Mouse (Mus musculus) limb, embryonic 14.5 days (tissue): ENCODE measurements around the gene Fasl. TPM values are rescaled to one million over a fixed set of nuclear protein-coding genes. Genes with fewer than 3 reads are reported as not detected.

Experiments
- ATAC-seq: fragments of 200-750 bp; cut with Nextera tagmentation; 2 replicates; pipeline ENCODE4 v1.8.0; 2017; ENCODE audit warnings: low read depth, moderate number of reproducible peaks, moderate TSS enrichment; ENCODE audit not compliant: low FRiP score
- DNase-seq: peaks from one replicate; pipeline ENCODE4 v3.0.0-alpha.2; 2015; ENCODE audit warnings: low spot score
- H3K27ac ChIP-seq: fragments of 300-500 bp; sonication (generic); replicated peaks from 2 replicates; pipeline ENCODE4 v1.5.1; 2014; ENCODE audit warnings: low read depth, mild to moderate bottlenecking, low read length, moderate library complexity, mixed read lengths
- H3K27me3 ChIP-seq: fragments of 300-500 bp; sonication (generic); 2 replicates; pipeline ENCODE4 v1.6.1; 2014; ENCODE audit warnings: low read length, mixed read lengths; ENCODE audit not compliant: control insufficient read depth, insufficient read depth
- H3K36me3 ChIP-seq: fragments of 300-500 bp; sonication (generic); 2 replicates; pipeline ENCODE4 v1.6.1; 2014; ENCODE audit warnings: mild to moderate bottlenecking, low read length, moderate library complexity, mixed read lengths; ENCODE audit not compliant: control insufficient read depth, insufficient read depth
- H3K4me1 ChIP-seq: fragments of 300-500 bp; sonication (generic); 2 replicates; pipeline ENCODE4 v1.6.1; 2014; ENCODE audit warnings: antibody characterized with exemption, low read length, mixed read lengths; ENCODE audit not compliant: control insufficient read depth, insufficient read depth
- H3K4me2 ChIP-seq: fragments of 300-500 bp; sonication (generic); replicated peaks from 2 replicates; pipeline ENCODE4 v1.6.1; 2014; ENCODE audit warnings: low read depth, mild to moderate bottlenecking, low read length, moderate library complexity; ENCODE audit not compliant: severe bottlenecking
- H3K4me3 ChIP-seq: fragments of 300-500 bp; sonication (generic); replicated peaks from 2 replicates; pipeline ENCODE4 v1.5.1; 2014; ENCODE audit warnings: low read length
- H3K9ac ChIP-seq: fragments of 300-500 bp; sonication (generic); 2 replicates; pipeline ENCODE4 v1.6.1; 2014; ENCODE audit warnings: mild to moderate bottlenecking, low read depth, low read length, moderate library complexity; ENCODE audit not compliant: severe bottlenecking
- H3K9me3 ChIP-seq: fragments of 300-500 bp; sonication (generic); 2 replicates; pipeline ENCODE4 v1.6.1; 2016; ENCODE audit warnings: low read length; ENCODE audit not compliant: control insufficient read depth
- POLR2A ChIP-seq: fragments of 200-500 bp; IDR thresholded peaks from 2 replicates; pipeline ENCODE4 v1.8.0; 2012; ENCODE audit warnings: inconsistent platforms, mild to moderate bottlenecking, moderate library complexity, borderline replicate concordance; ENCODE audit not compliant: insufficient read depth, insufficient read length; ENCODE audit errors: extremely low read depth
- WGBS: fragments of 180-500 bp; shearing (Covaris S2); extraction: QIAGEN DNeasy Blood & Tissue Kit; methylation state at CpG from one replicate; pipeline ENCODE4 v1.1.7; 2014; 5-methylcytosine and 5-hydroxymethylcytosine counted together
- polyA plus RNA-seq, 2 experiments: library from polyadenylated mRNA; depleted of rRNA in 1 of 2; stranded (reverse) in 1 of 2; unstranded in 1 of 2; fragments of >200 nt; fragmentation: Nextera tagmentation in 1 of 2; extraction: Ambion mirVana in 1 of 2; gene quantifications; 2 replicates each; pipeline versions ENCODE4 v1.2.1 to v1.2.3; 2012 to 2014

The Fasl gene
- polyA plus RNA-seq, 2 experiments, result 0.03 TPM; not detected in 1

GRCm38 (mm10) chr1:161746542-161747302 is 41.6 kb downstream of the Fasl start:
- Histone ChIP-seq H3K9ac (no peak overlapping the region), H3K9me3 (no peaks in the 10 kb centered on the region), H3K27me3 (no peaks in the 10 kb centered on the region), H3K4me3 (no peak overlapping the region), H3K4me1 (no peaks in the 10 kb centered on the region), H3K4me2 (no peak overlapping the region), H3K36me3 (no peaks in the 10 kb centered on the region), H3K27ac (no peak overlapping the region)
- ATAC-seq, result no peak
- DNase-seq, result no peak
- no peak for TF ChIP-seq POLR2A
- 81% methylated on average over 25 of the region's 25 CpGs for WGBS

DNA sequence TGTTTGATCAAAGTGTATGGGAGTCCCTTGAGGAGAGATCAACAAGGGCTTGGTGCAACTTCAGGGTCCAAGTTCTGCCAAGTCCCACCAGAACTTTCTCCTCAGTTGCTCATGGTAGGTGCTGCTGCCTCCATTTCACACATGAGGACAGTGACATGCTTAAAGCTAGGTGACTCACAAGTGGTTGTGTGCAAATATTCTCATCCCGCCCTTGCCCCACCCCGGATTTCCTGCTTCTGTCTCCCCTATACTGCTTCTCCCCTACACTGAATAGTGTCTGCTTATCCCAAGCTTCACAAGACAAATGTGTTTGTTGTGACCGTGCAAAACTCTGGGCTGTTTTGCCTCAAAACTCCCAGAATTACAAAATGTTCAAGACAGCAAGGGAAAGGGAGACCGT is 43.4 kb downstream of the Fasl start:
- no peak overlapping the region for H3K4me3 ChIP-seq
- ATAC-seq, result no peak
- H3K27me3 ChIP-seq, result no peaks in the 10 kb centered on the region
- TF ChIP-seq POLR2A, result no peak
- no peak overlapping the region for H3K4me2 ChIP-seq
- no peak overlapping the region for H3K9ac ChIP-seq
- no peaks in the 10 kb centered on the region for H3K36me3 ChIP-seq
- no peak for DNase-seq
- H3K27ac ChIP-seq, result no peak overlapping the region
- no peaks in the 10 kb centered on the region for H3K4me1 ChIP-seq
- no peaks in the 10 kb centered on the region for H3K9me3 ChIP-seq
- WGBS, result 94% methylated on average over 4 of the region's 4 CpGs

- H3K27me3 ChIP-seq, result no peaks in the 10 kb centered on the region
- no peak for TF ChIP-seq POLR2A
- H3K27ac ChIP-seq, result no peak overlapping the region
- no peak overlapping the region for H3K9ac ChIP-seq
- no peaks in the 10 kb centered on the region for H3K36me3 ChIP-seq
- 82% methylated on average over 4 of the region's 4 CpGs for WGBS
- no peaks in the 10 kb centered on the region for H3K4me1 ChIP-seq
- H3K4me2 ChIP-seq, result no peak overlapping the region
- ATAC-seq (no peak), DNase-seq (no peak)
- no peak overlapping the region for H3K4me3 ChIP-seq
- no peaks in the 10 kb centered on the region for H3K9me3 ChIP-seq
Measured at GRCm38 (mm10) chr1:161744209-161744608, 44.1 kb downstream of the Fasl start.

DNA sequence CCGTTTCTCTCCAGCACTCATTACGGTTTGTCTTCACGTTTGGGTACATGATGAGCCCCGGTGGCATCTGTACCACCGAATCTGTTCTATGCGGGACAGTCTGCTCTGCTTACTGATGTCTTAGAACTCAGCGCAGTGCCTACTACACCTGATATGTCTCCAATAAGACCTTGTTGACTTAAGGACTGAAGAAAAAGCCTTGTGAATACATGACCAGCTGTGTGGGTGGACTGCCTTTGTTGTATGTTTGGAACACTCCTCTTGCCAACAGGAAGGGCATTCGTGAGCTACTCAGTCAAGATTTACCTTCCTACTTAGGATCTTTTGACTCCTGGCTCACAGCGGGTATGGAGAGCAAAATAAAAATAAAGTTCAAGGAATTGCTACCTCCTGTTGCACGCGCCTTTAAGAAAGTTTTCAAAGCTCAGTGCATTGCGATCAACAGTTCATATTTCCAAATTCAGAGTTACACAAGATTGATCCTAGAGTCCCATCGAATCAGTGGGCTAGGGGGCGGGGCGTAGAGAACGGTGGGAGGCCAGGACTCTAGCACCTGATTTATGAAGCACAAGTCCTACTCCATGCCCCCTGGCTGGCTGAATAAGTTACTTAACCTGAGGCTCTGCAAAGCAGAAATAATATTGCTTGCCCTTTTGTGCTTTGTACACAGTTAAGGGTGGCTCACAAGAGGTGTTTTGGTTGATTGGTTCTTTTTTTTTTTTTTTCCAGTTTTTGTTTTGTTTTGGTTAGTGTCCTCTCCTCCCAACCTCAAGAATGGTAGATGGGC is 45.6 kb downstream of the Fasl start:
- ATAC-seq, result no peak
- H3K9me3 ChIP-seq, result no peaks in the 10 kb centered on the region
- no peak overlapping the region for H3K9ac ChIP-seq
- no peak overlapping the region for H3K27ac ChIP-seq
- TF ChIP-seq POLR2A, result no peak
- no peaks in the 10 kb centered on the region for H3K27me3 ChIP-seq
- no peaks in the 10 kb centered on the region for H3K36me3 ChIP-seq
- no peak overlapping the region for H3K4me2 ChIP-seq
- H3K4me3 ChIP-seq, result no peak overlapping the region
- 84% methylated on average over 16 of the region's 16 CpGs for whole genome bisulfite sequencing
- DNase-seq, result no peak
- no peaks in the 10 kb centered on the region for H3K4me1 ChIP-seq

- 5% methylated on average over 3 of the region's 3 CpGs for WGBS
- no peak overlapping the region for H3K9ac ChIP-seq
- no peaks in the 10 kb centered on the region for H3K9me3 ChIP-seq
- H3K27ac ChIP-seq, result no peak overlapping the region
- H3K4me2 ChIP-seq, result no peak overlapping the region
- no peak for TF ChIP-seq POLR2A
- H3K36me3 ChIP-seq, result no peaks in the 10 kb centered on the region
- DNase-seq, result peak; percentile 67
- no peak overlapping the region for H3K4me3 ChIP-seq
- ATAC-seq, result no peak
- H3K4me1 ChIP-seq, result no peaks in the 10 kb centered on the region
- H3K27me3 ChIP-seq, result no peaks in the 10 kb centered on the region
Measured at GRCm38 (mm10) chr1:161736848-161737247, 51.4 kb downstream of the Fasl start.
